Mouse (Mus musculus) small intestine, adult 10 weeks (tissue): ENCODE measurements around the gene Plp1. TPM values are rescaled to one million over a fixed set of nuclear protein-coding genes. Genes with fewer than 3 reads are reported as not detected.

Experiments
- polyA plus RNA-seq: library from polyadenylated mRNA; stranded (reverse); fragments of 350-450 nt; fragmentation: Illumina TruSeq; extraction: RNeasy Lipid Tissue Mini Kit (QIAGEN cat#74804); gene quantifications from one replicate; pipeline ENCODE4 v1.2.3, GENCODE M21; 2014; ENCODE audit warnings: low replicate concordance

Gene Plp1
- polyA plus RNA-seq = 4.0 TPM

DNA sequence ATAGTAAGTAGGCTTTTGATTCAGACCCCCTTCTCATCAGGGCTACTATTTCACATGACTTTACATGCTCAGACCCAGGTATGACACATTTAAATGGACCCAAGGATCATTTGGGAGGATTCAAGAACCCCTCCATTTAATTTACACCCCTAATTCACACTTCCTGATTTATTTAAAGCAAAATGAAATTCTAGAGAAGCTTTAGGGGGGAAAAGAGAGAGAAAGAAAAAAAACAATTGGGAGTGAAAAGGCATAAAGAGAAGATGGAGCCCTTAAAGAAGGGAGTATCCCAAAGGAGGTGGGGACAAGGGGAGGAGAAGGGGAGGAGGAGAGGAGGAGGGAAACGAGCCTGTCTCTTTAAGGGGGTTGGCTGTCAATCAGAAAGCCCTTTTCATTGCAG lies at the start of gene Plp1:
Plp1 (plus strand) TSS at position 301 of the 400 bp plus-strand sequence.

DNA sequence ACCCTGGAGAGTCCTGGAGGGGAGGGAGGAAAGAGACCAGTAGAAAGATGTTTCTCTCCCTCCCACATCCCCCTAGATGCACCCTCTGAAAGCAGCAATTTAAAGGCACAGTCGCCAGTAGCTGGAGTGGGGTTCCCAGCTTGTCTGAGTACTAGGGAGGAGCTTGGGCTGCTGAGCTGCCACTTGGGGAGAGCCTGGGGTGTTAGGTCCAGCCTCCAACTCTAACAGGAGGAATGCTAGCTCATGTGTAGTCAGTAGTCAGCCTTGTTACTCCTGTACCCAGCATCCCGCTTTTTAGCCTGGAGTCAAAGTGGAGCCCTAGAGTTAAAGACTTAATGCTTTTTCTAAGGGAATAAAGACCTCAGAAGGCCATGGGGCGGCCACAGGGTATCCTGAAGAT lies 42.4 kb upstream of the Plp1 start, which contains the start of gene Glra4:
Glra4 (minus strand) TSS at position 101 of the 400 bp plus-strand sequence.

GRCm38 (mm10) chrX:136868061-136869040 lies 45.9 kb downstream of the Plp1 start, which contains the start of gene Rab9b:
Gene Rab9b (minus strand): TSS chrX:136868755.

Other genes starting within 250 kb of the Plp1 start
- not detected for gene Tceal3, start 231.8 kb upstream of the Plp1 start, polyA plus RNA-seq
- gene Tceal1, start 114.7 kb upstream of the Plp1 start, polyA plus RNA-seq = 3.7 TPM
- gene Morf4l2, start 79.0 kb upstream of the Plp1 start, polyA plus RNA-seq = 520 TPM
- gene Glra4, start 42.5 kb upstream of the Plp1 start, polyA plus RNA-seq = not detected
- 0.15 TPM for gene Rab9b, start 46.1 kb downstream of the Plp1 start, polyA plus RNA-seq
- gene H2bfm, start 104.7 kb downstream of the Plp1 start, polyA plus RNA-seq = not detected
- gene Tmsb15b2, start 152.8 kb downstream of the Plp1 start, polyA plus RNA-seq = 77.7 TPM
- 9.2 TPM for gene Tmsb15l, start 154.2 kb downstream of the Plp1 start, polyA plus RNA-seq
- 17.8 TPM for gene Tmsb15b1, start 154.2 kb downstream of the Plp1 start, polyA plus RNA-seq
- 2.3 TPM for gene Zcchc18, start 170.5 kb downstream of the Plp1 start, polyA plus RNA-seq
- 6.3 TPM for gene Slc25a53, start 215.6 kb downstream of the Plp1 start, polyA plus RNA-seq
- 13.0 TPM for gene Fam199x, start 226.9 kb downstream of the Plp1 start, polyA plus RNA-seq